Mouse (Mus musculus) small intestine, adult 2 months (tissue): ENCODE data around the gene Pnpla2.

Source experiments
- CTCF ChIP-seq: fragments of 200-500 bp; IDR thresholded peaks from 2 replicates; pipeline ENCODE4 v1.5.1; 2012; ENCODE audit warnings: low read depth, mild to moderate bottlenecking, control low read depth, inconsistent platforms, low read length, moderate library complexity, mixed read lengths; ENCODE audit not compliant: insufficient replicate concordance, insufficient read length; ENCODE audit errors: extremely low read depth
- POLR2A ChIP-seq: fragments of 200-500 bp; IDR thresholded peaks from 2 replicates; pipeline ENCODE4 v1.6.1; 2012; ENCODE audit warnings: low read depth, mild to moderate bottlenecking, control low read depth, inconsistent platforms, low read length, moderate library complexity

DNA sequence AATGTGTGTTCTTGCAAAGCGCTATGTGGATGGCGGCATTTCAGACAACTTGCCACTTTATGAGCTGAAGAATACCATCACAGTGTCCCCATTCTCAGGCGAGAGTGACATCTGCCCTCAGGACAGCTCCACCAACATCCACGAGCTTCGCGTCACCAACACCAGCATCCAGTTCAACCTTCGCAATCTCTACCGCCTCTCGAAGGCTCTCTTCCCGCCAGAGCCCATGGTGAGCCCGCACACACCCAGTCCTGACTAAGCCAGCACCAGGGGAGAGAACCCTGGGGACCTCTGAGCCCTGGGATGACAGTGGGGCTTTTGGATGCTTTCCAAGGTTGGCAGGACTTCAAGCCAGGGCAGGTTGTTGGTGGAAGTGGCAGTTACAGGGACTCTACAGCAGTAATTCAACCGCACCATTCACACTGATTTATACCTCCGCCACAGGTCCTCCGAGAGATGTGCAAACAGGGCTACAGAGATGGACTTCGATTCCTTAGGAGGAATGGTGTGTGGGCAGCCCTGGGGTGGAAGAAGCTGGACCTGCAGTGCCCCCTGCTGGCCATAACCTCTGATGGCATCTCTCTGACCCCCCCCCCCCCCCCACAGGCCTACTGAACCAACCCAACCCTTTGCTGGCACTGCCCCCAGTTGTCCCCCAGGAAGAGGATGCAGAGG is 3.1 kb downstream of the Pnpla2 start:
- TF ChIP-seq CTCF (peak; percentile 66), POLR2A (no peak)
